Mouse (Mus musculus): ENCODE results near the gene Gm20824.
"Not testable (repeated sequence)": the region's sequence is repeated elsewhere in the genome, so short reads cannot be mapped to it uniquely, and the experiment has no call there.

Gm20824 gene

DNA sequence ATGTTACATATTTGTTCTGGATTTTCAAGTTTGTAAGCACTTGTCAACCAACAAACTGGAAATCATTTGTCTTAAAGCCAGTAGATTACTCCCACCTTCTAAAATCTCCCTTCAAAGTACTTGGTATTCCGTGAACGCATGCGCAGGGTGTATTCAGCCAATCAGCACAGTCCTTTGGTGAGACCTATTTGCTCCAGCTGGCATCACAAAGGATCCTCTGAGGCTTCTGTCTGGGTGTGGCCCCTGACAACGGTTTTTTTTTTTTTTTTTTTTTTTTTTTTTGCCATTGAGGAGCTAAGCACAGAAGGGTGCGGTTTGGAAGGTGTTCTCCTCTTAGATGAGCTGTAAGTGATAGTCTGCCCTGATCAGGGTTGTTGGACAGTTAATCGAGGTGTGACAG, at the start of gene Gm20824:
TSS of gene Gm20824 (plus strand) at position 301 of the 400 bp plus-strand sequence.
- DNase-seq (ENCODE audit: low read depth): not testable (repeated sequence)

Measured in naive thymus-derived CD4-positive, alpha-beta T cell, adult 2 months (primary cell).